8 mouse cellular contexts compared by ENCODE assay signal in the genomic region with DNA sequence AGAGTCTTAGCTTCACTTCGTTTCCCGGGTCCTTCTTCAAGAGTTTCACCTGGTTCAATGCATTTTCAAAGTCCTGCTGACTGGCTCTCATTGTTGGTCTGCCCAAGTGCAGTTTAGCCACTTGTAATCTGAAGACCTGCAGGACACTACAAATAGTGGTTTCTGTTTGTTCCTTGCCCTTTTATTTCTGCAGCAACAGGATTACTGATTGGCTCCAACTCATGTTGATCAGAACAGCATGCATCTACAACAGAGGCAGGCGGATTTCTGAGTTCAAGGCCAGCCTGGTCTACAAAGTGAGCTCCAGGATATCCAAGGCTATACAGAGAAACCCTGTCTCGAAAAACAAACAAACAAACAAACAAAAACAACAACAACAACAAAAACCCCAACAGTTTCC. TPM values are rescaled to one million over a fixed set of nuclear protein-coding genes. Genes with fewer than 3 reads are reported as not detected.
A peak's percentile ranks its signal among the peaks of the same experiment; 100 is the strongest.
DNase-seq lines count a peak whose midpoint lies in the region; ATAC-seq and TF ChIP-seq lines count a peak whose summit lies in the region.

No protein-coding gene starts in this region.

- H3K4me3 ChIP-seq in kidney, adult 2 months (ENCODE audit: insufficient read depth, low read depth, low read length) = peak overlapping the region; percentile 75; the same call in 1 of the 2 replicates
- H3K4me3 ChIP-seq in bone marrow macrophage, adult 2 months (ENCODE audit: insufficient read depth, low read length) = peak overlapping the region; percentile 65
- peak overlapping the region; percentile 65 for H3K4me3 ChIP-seq in hindbrain, postnatal 0 days (ENCODE audit: low read length)
- H3K4me3 ChIP-seq in midbrain, embryonic 15.5 days = peak overlapping the region; percentile 56

- peak overlapping the region; percentile 41; the same call in 1 of the 2 replicates for H3K27ac ChIP-seq in kidney, adult 2 months (ENCODE audit: insufficient read depth, low read depth, low read length)
- no peak overlapping the region for H3K27ac ChIP-seq in bone marrow macrophage, adult 2 months (ENCODE audit: insufficient read depth, low read depth, low read length)
- peak overlapping the region; percentile 91 for H3K27ac ChIP-seq in hindbrain, postnatal 0 days
- peak overlapping the region; percentile 76; the same call in 1 of the 2 replicates for H3K27ac ChIP-seq in midbrain, embryonic 15.5 days

- H3K4me1 ChIP-seq in kidney, adult 2 months (ENCODE audit: control insufficient read depth, insufficient read depth, low read length) = peaks cover 25% of the 10 kb centered on the region
- H3K4me1 ChIP-seq in bone marrow macrophage, adult 2 months (ENCODE audit: control insufficient read depth, insufficient read depth, low read length) = peaks cover 24% of the 10 kb centered on the region
- 0 out of 2 replicates have a peak, but pooled peaks cover 3% of the 10 kb centered on the region for H3K4me1 ChIP-seq in hindbrain, postnatal 0 days (ENCODE audit: insufficient read depth, low read length)
- H3K4me1 ChIP-seq in midbrain, embryonic 15.5 days = peaks cover 28% of the 10 kb centered on the region

- H3K9ac ChIP-seq in hindbrain, postnatal 0 days (replicated peaks; ENCODE audit: low read length) = peak overlapping the region; percentile 79; the same call in 1 of the 2 replicates
- H3K9ac ChIP-seq in midbrain, embryonic 15.5 days = no peak overlapping the region; the same call in 1 of the 2 replicates

- TF ChIP-seq CTCF in kidney, adult 2 months (conservative IDR thresholded peaks at IDR 0.05; ENCODE audit: insufficient read depth, insufficient read length, low read depth, low read length) = no peak
- no peak for TF ChIP-seq CTCF in bone marrow macrophage, adult 2 months (IDR thresholded peaks at IDR 0.05; ENCODE audit: low read depth, low read length)
- TF ChIP-seq CTCF in hindbrain, postnatal 0 days (IDR thresholded peaks at IDR 0.05; ENCODE audit: low read depth) = no peak

- no peaks in the 10 kb centered on the region for H3K9me3 ChIP-seq in hindbrain, postnatal 0 days (ENCODE audit: low read length)
- H3K9me3 ChIP-seq in midbrain, embryonic 15.5 days = no peaks in the 10 kb centered on the region

- H3K27me3 ChIP-seq in kidney, adult 2 months (replicated peaks; ENCODE audit: control insufficient read depth, insufficient read depth, low read length) = no peaks in the 10 kb centered on the region
- H3K27me3 ChIP-seq in hindbrain, postnatal 0 days (ENCODE audit: insufficient read depth, low read length) = no peaks in the 10 kb centered on the region
- H3K27me3 ChIP-seq in midbrain, embryonic 15.5 days (replicated peaks) = no peaks in the 10 kb centered on the region

- TF ChIP-seq POLR2A in kidney, adult 2 months (IDR thresholded peaks at IDR 0.05; ENCODE audit: low read depth, low read length) = no peak
- no peak for TF ChIP-seq POLR2A in bone marrow macrophage, adult 2 months (IDR thresholded peaks at IDR 0.05; ENCODE audit: borderline replicate concordance, low read depth, low read length)

- WGBS in kidney, adult 2 months = 45% methylated on average over 4 of the region's 4 CpGs
- 65% methylated on average over 4 of the region's 4 CpGs for WGBS in hindbrain, postnatal 0 days
- WGBS in midbrain, embryonic 15.5 days = 71% methylated on average over 4 of the region's 4 CpGs

- no peak for ATAC-seq in hindbrain, postnatal 0 days
- no peak for ATAC-seq in midbrain, embryonic 15.5 days (replicated peaks)
- no peak for ATAC-seq in monocyte, adult 5-6 weeks (replicated peaks; ENCODE audit: insufficient number of reproducible peaks, low FRiP score, low TSS enrichment, poor library complexity, severe bottlenecking)

- peak overlapping the region; percentile 69 for H3K4me2 ChIP-seq in hindbrain, postnatal 0 days (ENCODE audit: low read depth, low read length)
- peak overlapping the region; percentile 83 for H3K4me2 ChIP-seq in midbrain, embryonic 15.5 days

- no peak for DNase-seq in kidney, adult 2 months
- DNase-seq in kidney, adult 8-10 months = no peak
- DNase-seq in hindbrain, postnatal 0 days (ENCODE audit: low spot score) = no peak
- DNase-seq in yolk sac, embryonic 10.5 days (ENCODE audit: low spot score) = no peak
- no peak for DNase-seq in right cerebral cortex, postnatal 10 days (ENCODE audit: low spot score in 2 of 2)

- H3K36me3 ChIP-seq in kidney, adult 2 months (ENCODE audit: control insufficient read depth, insufficient read depth, low read length) = peaks cover 4% of the 10 kb centered on the region
- peaks cover 13% of the 10 kb centered on the region; the same call in 1 of the 2 replicates for H3K36me3 ChIP-seq in hindbrain, postnatal 0 days (ENCODE audit: insufficient read depth, low read length)
- 0 out of 2 replicates have a peak, but pooled peaks cover 5% of the 10 kb centered on the region for H3K36me3 ChIP-seq in midbrain, embryonic 15.5 days (replicated peaks)

RNA-seq across cellular contexts. Expression of a gene that starts 29.5 kb away (rescaled TPM):
- 106 and 129 TPM in 2 replicates for polyA plus RNA-seq in kidney, adult 2 months (2012; rRNA removed)
- polyA plus RNA-seq in bone marrow macrophage, adult 2 months (2012; ENCODE audit: insufficient read depth, insufficient read length, missing spikeins) = not detected in 2 replicates
- total RNA-seq in hindbrain, postnatal 0 days (2014; rRNA removed) = 1.3 TPM in 1 of 2 replicates, not detected in the other
- 0.80 and 1.2 TPM in 2 replicates for polyA plus RNA-seq in hindbrain, postnatal 0 days (2015; fragmentation: Nextera tagmentation; extraction: Ambion mirVana)
- polyA plus RNA-seq in midbrain, embryonic 15.5 days (2015; fragmentation: Nextera tagmentation; extraction: Ambion mirVana) = 0.25 and 0.34 TPM in 2 replicates
- 1.4 TPM in 1 of 3 replicates, not detected in the others for total RNA-seq in monocyte, adult 5-6 weeks (2017)

RNA-seq across cellular contexts. Expression of a gene that starts 33.8 kb away (rescaled TPM):
- 76.2 and 82.5 TPM in 2 replicates for polyA plus RNA-seq in kidney, adult 2 months (2012; rRNA removed)
- 47.4 and 50.5 TPM in 2 replicates for polyA plus RNA-seq in bone marrow macrophage, adult 2 months (2012; ENCODE audit: insufficient read depth, insufficient read length, missing spikeins)
- total RNA-seq in hindbrain, postnatal 0 days (2014; rRNA removed) = 94.0 and 95.6 TPM in 2 replicates
- 136 and 143 TPM in 2 replicates for polyA plus RNA-seq in hindbrain, postnatal 0 days (2015; fragmentation: Nextera tagmentation; extraction: Ambion mirVana)
- polyA plus RNA-seq in midbrain, embryonic 15.5 days (2015; fragmentation: Nextera tagmentation; extraction: Ambion mirVana) = 92.6 and 101 TPM in 2 replicates
- 17.7 to 32.0 TPM (median 26.4 TPM) in 3 replicates for total RNA-seq in monocyte, adult 5-6 weeks (2017)

Comparison
In these comparisons a context has a peak if more than half of its experiments do, and no peak if none do; other contexts are left out.
1. RNA of a gene that starts 29.5 kb away (polyA plus RNA-seq): 106 to 129 TPM in kidney, adult 2 months; 0.80 to 1.2 TPM in hindbrain, postnatal 0 days, 0.25 to 0.34 TPM in midbrain, embryonic 15.5 days and not detected in bone marrow macrophage, adult 2 months; every median in the first group is over 10 times any median in the second.
2. Peak in every context shown above with its lines, with median percentiles within 50 percentile points of each other: H3K4me3 ChIP-seq.